Mouse (Mus musculus): ENCODE measurements around the gene Prps2. TPM values are rescaled to one million over a fixed set of nuclear protein-coding genes. Genes with fewer than 3 reads are reported as not detected.
"Not testable (repeated sequence)": the region's sequence is repeated elsewhere in the genome, so short reads cannot be mapped to it uniquely, and the experiment has no call there.

The Prps2 gene
- total RNA-seq (2021): 10 to 100 TPM; 24.9 to 27.0 TPM
- long read RNA-seq, transcript Prps2-201 (7 exons, 3,699 nt): major isoform, 24 of 27 reads
- long read RNA-seq, partial matches to known transcripts: 1 of 27 reads
- long read RNA-seq, other reads (novel, unspliced or antisense): 2 of 27 reads

DNA sequence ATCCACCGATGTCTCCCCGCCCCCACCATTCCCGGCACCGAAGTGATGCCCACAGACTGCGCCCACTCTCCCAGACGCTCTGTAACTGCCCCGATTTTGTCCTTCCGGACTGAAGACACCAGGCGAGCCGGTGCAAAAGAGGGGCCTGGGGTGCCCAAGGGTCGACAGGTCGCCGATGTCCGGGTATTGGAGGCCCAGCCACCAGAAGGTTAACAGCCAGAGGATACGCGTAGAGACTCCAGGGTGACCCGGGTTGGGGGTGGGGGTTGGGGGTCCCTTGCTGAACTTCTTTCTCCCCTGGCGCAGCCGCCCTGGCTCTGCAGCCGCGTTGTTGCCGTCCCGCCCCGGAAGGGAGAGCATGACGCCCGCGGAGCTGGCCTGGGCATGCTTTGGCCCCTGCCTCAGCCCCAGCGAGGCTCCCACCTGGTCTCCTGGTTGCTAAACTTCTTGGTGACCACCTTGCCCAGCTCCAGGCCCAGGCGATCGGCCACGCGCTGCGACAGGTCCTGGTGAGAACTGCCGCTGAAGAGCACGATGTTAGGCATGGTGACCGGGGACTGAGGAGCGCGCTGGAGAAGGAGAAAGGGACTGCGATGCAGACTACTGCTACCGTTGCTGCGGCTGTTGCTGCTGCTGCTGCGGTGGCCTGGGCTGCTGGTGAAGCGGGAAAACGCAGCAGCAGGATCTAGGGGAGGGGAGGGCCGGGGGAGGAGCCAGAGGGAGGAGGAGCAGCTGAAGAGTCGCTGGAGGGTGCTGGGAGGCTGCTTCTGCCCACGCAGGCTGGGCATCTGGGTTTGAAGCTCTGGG, at the start of gene Prps2:
TSS of gene Prps2 (minus strand) at position 703 of the 807 bp plus-strand sequence.
- DNase-seq (ENCODE audit: low spot score in 2 of 2): peak; percentile 7 to 35

DNA sequence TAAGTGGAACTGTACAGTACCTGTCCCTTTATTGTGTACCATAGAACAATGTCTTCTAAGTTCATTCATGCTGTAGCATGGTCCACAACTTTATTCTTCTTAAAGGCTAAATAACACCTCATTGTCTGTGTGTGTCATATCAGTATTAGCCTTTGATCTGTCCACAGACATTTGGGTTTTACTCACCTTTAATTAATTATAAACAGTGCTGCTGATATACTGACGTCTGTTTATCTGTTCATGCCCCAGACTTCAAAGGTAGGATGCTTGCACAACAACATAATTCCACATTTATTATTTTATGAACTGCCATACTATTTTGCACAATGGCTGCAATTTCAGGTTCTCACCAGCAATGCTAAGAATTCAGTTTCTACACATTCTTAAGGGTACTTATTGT, 35.1 kb upstream of the Prps2 start:
- no peak for DNase-seq (ENCODE audit: low spot score in 2 of 2)

DNA sequence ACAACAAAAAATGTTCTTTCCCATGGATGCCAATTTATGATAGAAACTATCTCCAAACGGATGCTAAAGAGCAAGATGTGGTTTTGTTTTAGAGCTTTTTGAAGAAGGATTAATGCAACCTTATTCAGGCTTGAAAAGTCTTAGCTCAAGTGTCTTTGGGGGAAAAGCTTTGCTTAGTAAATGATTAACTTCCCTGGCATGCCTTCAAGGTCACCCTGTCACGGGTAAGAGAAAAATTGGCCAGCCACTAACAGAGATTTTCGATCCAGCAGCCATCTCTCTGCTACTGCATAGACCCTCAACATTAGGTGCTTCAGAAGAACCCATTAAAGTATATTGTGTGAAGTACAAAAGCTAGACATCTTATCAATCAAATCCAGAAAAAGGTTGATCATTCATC, 12.4 kb upstream of the Prps2 start:
- DNase-seq (ENCODE audit: low spot score in 2 of 2): no peak

DNA sequence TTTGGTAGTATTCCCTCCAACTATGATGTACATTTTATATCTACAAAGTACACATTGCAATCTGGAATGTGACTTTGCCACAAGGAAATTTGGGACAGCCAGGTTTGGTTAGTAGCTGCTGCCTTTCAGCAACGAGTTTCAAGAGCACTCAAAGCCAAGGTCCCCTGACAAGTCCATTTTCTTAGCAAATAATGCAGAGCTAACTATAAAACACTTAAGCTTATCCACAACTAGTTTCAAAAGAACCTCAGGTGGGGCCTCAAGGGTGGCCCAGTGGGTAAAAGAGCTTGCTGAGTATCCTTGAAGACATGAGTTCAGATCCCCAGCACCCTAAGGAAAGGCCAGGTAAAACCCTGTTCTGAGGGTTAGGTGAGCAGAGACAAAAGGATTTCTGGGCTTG, 4.1 kb upstream of the Prps2 start:
- DNase-seq (ENCODE audit: low spot score in 2 of 2): no peak

DNA sequence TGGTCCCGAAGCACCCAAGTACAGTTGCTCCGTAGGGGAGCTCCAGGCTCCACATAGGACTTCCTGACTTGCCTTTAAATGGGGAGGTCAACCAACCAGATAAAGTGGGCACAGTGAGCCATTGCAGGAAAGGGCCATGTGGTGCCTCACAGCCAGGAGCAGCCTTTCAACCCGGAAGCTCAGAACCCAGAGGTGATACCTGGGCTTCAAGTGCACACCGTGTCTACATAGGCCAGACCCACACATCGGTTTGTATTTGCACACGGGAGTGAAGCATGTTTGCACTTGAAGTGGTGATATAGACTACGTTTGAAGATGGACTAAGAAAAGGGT, 271 bp upstream of the Prps2 start:
- no peak for DNase-seq (ENCODE audit: low spot score in 2 of 2)

DNA sequence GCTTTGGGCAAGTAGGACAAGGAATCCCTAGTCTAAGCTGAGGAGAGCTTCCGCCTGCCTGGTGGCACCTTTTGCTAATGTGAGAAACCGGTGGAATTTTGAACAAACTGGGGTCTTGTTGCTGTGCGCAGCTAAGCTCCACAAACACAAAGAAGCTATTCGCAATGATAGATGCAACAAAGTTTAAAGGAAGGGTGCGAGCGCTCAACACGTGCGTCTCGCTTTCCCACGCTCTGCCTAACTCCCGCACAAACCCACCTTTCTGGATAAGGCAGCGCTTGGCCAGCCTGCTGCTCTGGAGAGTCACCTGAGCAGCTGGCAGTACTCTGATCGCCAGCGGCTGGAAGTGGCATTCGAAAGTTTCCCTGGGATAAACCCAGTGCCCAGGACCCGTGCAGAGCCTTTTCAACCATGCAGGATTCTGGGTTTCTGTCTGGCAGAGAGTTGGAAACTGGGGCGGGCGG, 934 bp downstream of the Prps2 start:
- DNase-seq (ENCODE audit: low spot score in 2 of 2): peak in 1 of 2 experiments; percentile 1

DNA sequence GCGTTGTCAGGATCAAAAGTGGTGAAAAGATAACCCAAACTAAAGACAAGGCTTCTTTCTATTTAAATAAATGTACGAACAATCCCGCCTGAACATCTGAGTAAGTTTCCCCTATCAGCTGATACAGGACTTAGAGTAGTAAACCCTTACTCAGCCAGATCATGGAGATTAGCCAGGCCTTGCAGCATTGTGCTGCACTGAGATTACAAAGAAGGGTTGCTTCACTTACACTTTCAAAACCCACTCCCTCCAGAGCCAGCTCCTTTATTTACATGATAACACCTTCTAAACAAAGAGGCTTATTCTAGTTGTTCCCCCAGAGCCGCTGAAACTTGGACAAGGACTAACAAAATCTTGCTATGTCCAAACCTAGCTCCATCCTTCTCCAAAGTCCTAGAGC, 2.5 kb downstream of the Prps2 start:
- DNase-seq (ENCODE audit: low spot score in 2 of 2): no peak

DNA sequence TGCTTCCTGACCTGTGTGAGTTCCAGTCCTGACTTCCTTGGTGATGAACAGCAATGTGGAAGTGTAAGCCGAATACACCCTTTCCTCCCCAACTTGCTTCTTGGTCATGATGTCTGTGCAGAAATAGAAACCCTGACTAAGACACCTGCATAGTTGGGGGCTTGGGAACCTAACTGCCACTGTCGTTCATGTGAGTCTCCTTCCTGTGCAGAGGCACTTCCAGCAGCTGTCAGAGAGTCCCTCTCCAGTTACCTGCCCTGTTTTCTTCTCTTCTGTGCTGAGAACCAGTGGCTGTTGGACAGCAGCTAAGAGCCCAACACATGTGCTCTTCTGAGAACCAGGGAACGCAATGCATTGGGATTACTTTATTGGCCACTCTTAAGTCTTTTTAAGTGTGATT, 21.3 kb downstream of the Prps2 start:
- DNase-seq (ENCODE audit: low spot score in 2 of 2): not testable (repeated sequence)

DNA sequence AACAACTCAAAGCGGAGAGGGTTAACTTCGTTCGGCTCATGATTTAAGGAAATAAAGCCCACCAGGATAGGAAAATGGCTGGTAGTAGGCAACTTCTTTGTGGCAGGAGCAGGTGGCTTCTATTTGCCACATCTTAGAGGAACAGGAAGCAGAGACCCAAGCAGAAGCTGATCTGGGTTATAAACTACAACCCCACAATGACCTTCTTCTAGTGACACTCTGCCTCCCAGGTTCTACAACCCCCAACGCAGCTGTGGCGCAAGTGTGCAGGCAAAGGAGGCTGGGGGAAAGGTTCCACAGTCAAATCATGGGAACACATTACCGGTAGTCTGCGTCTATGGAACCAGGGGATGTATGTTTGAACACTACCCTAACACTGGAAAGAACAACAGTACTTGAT, 22.8 kb downstream of the Prps2 start:
- DNase-seq (ENCODE audit: low spot score in 2 of 2): no peak

DNA sequence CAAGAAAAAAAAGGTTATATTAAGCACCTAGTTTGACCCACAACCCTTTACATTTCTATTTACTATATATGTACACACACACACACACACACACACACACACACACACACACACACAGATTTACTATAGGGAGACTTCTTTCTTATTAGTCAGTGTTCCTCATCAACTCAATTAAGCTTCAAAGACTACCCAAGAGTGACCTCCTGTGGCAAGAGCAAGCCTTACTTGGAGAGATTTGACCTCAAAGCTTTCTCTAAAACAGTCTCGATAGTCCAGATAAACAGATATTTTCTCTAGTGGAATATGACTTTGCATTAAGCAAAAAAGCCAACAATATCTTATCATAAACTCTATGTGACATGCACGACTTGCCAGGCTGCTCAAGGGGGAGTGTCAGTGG, 25.1 kb downstream of the Prps2 start:
- peak in 1 of 2 experiments; percentile 21 for DNase-seq (ENCODE audit: low spot score in 2 of 2)

DNA sequence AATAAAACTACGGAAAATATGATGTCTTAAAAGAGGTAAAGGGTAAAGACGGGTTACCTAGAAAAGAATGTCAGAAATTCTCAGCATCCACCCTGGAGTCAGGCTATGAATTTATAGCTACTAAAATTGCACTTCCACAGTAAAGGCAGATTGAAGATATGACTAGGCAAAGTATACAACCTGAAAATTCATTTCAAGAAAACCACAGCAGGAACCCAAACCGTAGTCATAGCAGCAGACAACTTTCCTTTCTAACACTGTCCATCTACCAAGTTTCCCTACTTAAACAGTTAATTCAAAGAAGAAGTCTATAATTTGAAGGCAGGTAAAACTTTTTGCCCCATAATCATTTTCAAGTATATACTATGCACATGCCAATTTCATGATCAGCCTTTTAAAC, 26.6 kb downstream of the Prps2 start:
- DNase-seq (ENCODE audit: low spot score in 2 of 2): no peak

DNA sequence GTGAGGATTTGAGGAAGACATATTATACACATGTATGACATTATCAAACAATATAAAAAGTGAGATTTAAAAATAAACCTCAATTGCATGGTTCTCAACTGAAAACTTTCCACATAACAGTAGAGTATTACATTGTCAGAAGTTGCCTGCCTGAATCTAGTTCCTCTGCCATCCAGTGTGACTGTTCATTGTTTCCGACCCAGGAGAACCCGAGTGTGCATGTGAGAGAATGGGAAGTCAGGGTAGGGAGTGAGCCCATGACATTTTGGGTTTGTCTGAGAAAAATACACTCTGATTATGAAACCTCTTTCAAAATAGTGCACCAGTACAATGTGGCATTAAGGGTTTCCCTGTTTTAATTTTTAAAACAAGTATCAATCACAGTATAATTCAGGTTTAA, 28.9 kb downstream of the Prps2 start:
- no peak for DNase-seq (ENCODE audit: low spot score in 2 of 2)

DNA sequence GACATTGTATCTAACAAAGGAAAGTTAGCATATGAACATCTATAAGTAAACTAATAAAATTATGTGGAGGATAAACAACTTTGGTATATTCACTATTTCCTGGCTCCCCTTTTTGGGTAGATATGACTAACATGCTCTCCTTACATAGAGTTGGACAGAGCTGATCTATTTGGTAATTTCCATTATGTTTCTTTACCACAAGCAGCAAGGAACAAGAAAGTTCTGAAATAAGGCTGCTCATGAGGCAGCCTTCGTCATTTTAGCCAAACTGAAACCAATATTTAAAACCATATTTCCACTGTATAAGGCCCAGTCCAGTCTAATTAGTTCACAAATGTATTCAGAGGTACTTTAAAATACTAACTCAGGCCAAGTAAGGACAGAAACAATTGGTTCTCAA, 36.1 kb downstream of the Prps2 start:
- no peak for DNase-seq (ENCODE audit: low spot score in 2 of 2)

DNA sequence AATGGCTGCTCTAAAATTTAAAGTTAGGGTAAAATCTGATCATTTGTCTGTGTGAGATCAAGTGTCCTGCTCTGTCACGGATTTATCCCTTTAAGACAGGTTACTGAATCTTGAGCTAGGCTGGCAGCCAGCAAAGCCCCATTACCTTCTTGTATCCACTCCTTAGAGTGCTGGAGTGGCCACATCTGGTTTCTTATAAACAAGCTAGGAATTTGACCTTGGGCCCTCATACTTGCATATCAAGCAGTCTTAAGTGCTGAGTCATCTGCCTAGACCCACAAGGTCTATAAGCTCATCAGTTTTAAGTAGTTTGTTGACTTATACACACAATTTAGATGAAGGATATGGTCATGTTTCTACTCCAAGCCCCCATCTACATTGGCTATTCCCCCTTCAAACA, 38.2 kb downstream of the Prps2 start:
- DNase-seq (ENCODE audit: low spot score in 2 of 2): no peak

DNA sequence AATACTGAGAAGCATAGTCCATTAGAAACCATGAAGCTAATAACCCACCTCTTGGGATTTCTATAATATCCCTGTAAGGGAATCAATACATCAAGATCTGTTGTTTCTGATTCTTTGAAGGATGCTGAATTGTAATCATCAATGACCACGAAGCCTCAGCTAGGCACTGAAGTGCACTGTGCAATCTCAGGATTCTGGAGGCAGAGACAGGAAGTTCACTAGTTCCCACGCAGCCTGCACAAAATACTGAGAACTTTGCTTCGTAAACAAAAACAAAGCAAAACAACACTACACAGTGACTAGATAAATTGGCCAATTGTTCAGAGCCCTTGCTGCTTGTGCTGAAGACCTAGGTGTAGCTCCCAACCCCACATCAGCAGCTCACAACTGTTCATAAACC, 40.7 kb downstream of the Prps2 start:
- DNase-seq (ENCODE audit: low spot score in 2 of 2): no peak

DNA sequence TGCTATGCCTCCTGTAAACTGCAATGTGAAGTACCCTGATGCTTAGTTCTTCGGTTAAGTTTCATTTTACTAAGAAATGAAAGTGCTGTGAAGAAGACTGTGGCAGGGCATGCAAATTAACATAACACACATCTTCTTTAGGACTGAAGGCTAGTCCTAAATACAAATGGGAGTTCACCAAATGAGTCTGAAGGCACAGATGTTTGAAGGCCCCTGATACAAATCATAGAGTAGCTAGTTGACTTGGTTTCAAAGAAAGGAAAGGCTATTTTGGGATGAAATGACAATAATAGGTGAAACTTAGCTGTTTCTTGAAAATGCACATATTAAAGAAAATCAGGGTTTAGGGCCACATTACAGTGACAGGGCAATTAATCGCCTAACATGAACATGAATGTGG, 42.4 kb downstream of the Prps2 start:
- DNase-seq (ENCODE audit: low spot score in 2 of 2): no peak

DNA sequence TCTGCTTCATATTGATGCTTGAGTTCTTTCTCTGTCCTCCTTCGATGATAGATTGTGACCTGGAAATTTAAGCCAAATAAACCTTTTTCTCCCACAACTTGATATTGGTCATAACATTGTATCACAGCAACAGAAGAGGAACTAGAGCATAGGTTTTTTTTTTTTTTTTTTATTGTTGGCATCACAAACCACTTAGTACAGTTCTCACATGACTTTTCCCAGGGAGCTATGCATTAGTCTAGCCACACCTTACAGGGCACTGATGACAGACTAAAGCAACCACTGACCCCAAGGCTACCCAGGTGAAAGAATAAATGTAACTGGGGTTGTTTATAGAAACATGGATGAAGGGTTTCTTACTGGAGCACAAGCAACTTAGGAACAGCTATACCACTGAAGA, 44.6 kb downstream of the Prps2 start:
- no peak for DNase-seq (ENCODE audit: low spot score in 2 of 2)

DNA sequence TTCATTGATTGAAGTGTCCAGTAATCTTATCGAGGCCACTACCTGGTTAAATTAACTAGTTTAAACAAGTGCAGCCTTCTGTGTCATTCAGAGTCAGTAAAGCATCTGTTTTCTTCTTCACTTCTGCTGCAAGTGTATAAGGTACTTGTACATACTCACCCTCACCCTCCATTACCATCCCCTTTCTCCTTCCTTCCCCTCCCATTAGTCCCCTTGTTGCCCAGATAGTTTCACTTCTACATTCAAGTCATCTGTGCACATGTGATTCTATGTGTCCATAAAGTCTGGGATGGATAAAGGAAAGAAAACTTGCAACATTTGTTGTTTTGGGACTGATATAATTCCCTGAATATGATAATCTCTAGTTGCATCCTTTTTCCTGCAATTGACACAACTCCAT, 48.0 kb downstream of the Prps2 start:
- DNase-seq (ENCODE audit: low spot score in 2 of 2): no peak

DNA sequence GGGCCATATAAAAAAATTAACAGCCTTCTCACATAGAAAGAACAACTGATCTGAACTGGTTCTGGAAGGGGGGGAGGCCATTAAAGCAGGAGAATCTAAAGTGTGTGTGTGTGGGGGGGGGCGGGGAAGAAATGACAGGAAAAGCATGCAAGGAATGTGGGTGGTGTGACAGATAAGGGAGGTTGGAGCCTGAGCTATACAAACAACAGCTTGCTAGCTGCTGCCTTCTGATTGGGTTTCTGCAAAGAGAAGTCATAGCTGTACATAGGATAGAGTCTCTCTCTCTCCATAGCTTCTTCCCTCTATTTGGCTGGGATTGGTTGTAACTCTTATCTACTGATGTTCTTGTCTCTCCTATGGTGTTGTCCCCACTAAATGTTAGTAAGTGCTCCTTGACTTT, 49.9 kb downstream of the Prps2 start:
- DNase-seq (ENCODE audit: low spot score in 2 of 2): peak in 1 of 2 experiments; percentile 3

DNA sequence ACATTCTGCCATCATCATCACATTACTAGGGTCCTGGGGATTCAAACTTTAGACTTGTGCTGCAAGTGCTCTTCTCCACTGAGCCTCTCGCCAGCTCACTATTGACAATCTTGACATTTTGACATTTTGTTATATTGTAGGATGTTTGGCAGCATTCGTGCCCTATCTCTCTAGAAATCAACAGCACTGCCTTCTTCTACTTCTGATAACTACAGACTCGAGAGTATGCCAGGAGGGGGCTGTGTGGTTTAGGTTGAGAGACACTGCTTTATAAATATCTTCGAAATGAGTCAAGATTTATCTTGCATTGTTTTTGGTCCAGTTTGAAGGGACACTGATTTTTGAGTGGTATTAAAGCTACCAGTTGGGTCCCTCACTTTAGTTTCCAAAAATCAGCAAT, 51.6 kb downstream of the Prps2 start:
- DNase-seq (ENCODE audit: low spot score in 2 of 2): no peak

DNA sequence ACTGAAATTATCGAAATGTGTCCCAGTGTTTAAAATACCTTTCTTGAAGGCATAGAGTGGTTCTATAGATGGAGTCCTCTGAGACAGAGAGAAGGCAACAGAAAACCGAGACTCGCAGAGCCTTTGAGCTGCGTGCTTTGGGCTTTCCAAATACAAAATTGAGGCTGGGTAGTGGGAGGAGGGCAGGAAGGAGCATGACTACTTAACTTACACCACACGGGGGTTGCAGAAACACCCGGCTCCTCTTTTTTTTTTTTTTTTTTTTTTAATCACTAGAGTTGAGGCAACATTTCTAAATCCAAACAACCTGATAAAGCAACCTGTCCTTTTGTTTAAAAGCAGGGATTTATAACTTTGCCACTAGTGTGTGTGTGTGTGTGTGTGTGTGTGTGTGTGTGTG, 52.1 kb downstream of the Prps2 start, which contains the start of gene Tlr7:
TSS of gene Tlr7 (minus strand) at position 160 of the 400 bp plus-strand sequence.
- DNase-seq (ENCODE audit: low spot score in 2 of 2): no peak

DNA sequence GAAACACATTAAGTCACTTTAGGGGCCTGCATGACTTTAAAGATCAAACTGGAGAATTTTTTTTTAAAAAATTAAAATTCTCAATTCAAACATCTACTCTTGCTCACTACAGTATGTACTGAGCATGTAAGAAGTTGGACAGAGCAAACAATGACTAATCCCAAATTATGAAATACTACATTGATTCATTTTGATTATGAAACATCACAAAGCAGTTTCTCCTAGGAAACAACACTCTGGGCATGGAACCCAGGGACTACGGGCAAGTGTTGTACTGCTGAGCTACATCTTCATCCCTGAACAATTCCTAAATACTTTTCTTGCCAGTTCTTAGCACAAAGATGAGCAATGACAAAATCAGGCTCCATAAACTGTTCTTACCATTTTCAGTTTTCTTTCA, 52.9 kb downstream of the Prps2 start:
- DNase-seq (ENCODE audit: low spot score in 2 of 2): peak in 1 of 2 experiments; percentile 30

DNA sequence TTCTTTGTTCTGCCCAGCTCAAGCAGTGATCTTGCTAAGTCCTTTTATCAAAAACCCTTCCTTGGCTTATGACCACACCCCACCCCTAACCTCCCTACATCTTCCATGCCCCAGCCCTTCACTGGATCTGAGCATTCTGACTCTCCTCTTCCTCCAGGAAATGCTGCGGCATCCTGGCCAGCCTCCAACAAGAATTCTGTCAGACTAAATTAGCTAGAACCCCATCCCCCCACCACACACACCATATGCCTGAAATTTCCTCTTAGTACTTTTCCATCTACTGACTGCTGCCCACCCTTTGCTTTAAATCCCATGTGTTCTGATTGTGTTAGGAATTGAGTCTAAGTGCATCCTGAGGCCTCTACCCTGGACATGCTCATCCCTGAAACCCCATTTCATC, 53.5 kb downstream of the Prps2 start:
- peak; percentile 12 to 60 for DNase-seq (ENCODE audit: low spot score in 2 of 2)
